ENCODE assay signal across 9 mouse cellular contexts in genomic region chr2:51542272-51542671, GRCm38 (mm10).
DNase-seq lines count a peak whose midpoint lies in the region; ATAC-seq and TF ChIP-seq lines count a peak whose summit lies in the region.
"Had no signal": no experiment of that assay in that cellular context is flagged by ENCODE, and none has a peak within 500 bp of the region (broad histone marks: within the 10 kb centered on the region; RNA-seq: fewer than 3 reads in every experiment).

No protein-coding gene starts in this region.

- no peak overlapping the region for H3K4me2 ChIP-seq in hindbrain, embryonic 14.5 days (replicated peaks)
- H3K4me2 ChIP-seq in stomach, postnatal 0 days (replicated peaks; ENCODE audit: low read depth): no peak overlapping the region
- H3K4me2 ChIP-seq: heart, embryonic 15.5 days had no signal

- no peak overlapping the region for H3K9ac ChIP-seq in hindbrain, embryonic 14.5 days
- no peak overlapping the region for H3K9ac ChIP-seq in stomach, postnatal 0 days (ENCODE audit: low read length)
- H3K9ac ChIP-seq: heart, embryonic 15.5 days had no signal

- H3K9me3 ChIP-seq in hindbrain, embryonic 10.5 days: no peaks in the 10 kb centered on the region
- H3K9me3 ChIP-seq in hindbrain, embryonic 14.5 days (ENCODE audit: control insufficient read depth, low read length): no peaks in the 10 kb centered on the region
- H3K9me3 ChIP-seq in stomach, postnatal 0 days (ENCODE audit: control insufficient read depth, low read length): no peaks in the 10 kb centered on the region
- H3K9me3 ChIP-seq: heart, embryonic 15.5 days had no signal

- TF ChIP-seq CTCF in stomach, postnatal 0 days (IDR thresholded peaks at IDR 0.05; ENCODE audit: low read depth): peak; percentile 53

- H3K4me1 ChIP-seq in hindbrain, embryonic 10.5 days (replicated peaks): no peaks in the 10 kb centered on the region
- H3K4me1 ChIP-seq in hindbrain, embryonic 14.5 days (replicated peaks; ENCODE audit: control insufficient read depth, insufficient read depth, low read length): no peaks in the 10 kb centered on the region
- H3K4me1 ChIP-seq in stomach, postnatal 0 days (replicated peaks; ENCODE audit: control insufficient read depth, insufficient read depth): no peaks in the 10 kb centered on the region
- H3K4me1 ChIP-seq: heart, embryonic 15.5 days had no signal

- no peaks in the 10 kb centered on the region for H3K27me3 ChIP-seq in hindbrain, embryonic 10.5 days (ENCODE audit: insufficient read depth, poor library complexity, severe bottlenecking)
- H3K27me3 ChIP-seq in hindbrain, embryonic 14.5 days (ENCODE audit: control insufficient read depth, insufficient read depth, low read length): no peaks in the 10 kb centered on the region
- no peaks in the 10 kb centered on the region for H3K27me3 ChIP-seq in stomach, postnatal 0 days (ENCODE audit: control insufficient read depth, insufficient read depth, low read length)
- H3K27me3 ChIP-seq: heart, embryonic 15.5 days had no signal

- WGBS in hindbrain, embryonic 10.5 days: 78% methylated on average over 4 of the region's 4 CpGs
- 86% methylated on average over 4 of the region's 4 CpGs for WGBS in hindbrain, embryonic 14.5 days
- WGBS in stomach, postnatal 0 days: 87% methylated on average over 4 of the region's 4 CpGs

- no peaks in the 10 kb centered on the region for H3K36me3 ChIP-seq in hindbrain, embryonic 10.5 days
- H3K36me3 ChIP-seq in hindbrain, embryonic 14.5 days (replicated peaks; ENCODE audit: control insufficient read depth, insufficient read depth): no peaks in the 10 kb centered on the region
- H3K36me3 ChIP-seq in stomach, postnatal 0 days (ENCODE audit: control insufficient read depth, insufficient read depth, low read length): no peaks in the 10 kb centered on the region
- H3K36me3 ChIP-seq: heart, embryonic 15.5 days had no signal

- no peak overlapping the region for H3K4me3 ChIP-seq in hindbrain, embryonic 10.5 days
- no peak overlapping the region for H3K4me3 ChIP-seq in hindbrain, embryonic 14.5 days (replicated peaks; ENCODE audit: low read length)
- no peak overlapping the region for H3K4me3 ChIP-seq in stomach, postnatal 0 days (ENCODE audit: low read depth, low read length)
- H3K4me3 ChIP-seq: heart, embryonic 15.5 days had no signal

- TF ChIP-seq EP300 in stomach, postnatal 0 days (optimal IDR thresholded peaks at IDR 0.05): no peak

- no peak for ATAC-seq in hindbrain, embryonic 14.5 days (ENCODE audit: low FRiP score)
- no peak for ATAC-seq in stomach, postnatal 0 days (ENCODE audit: low FRiP score, low TSS enrichment)

- peak; percentile 20 for DNase-seq in hindbrain, embryonic 10.5 days (ENCODE audit: low spot score)
- DNase-seq in hindbrain, embryonic 14.5 days (ENCODE audit: low spot score): no peak
- DNase-seq in testis, postnatal 10 days (ENCODE audit: low spot score): peak; percentile 48
- DNase-seq in testis, postnatal 14 days (ENCODE audit: low spot score): no peak
- peak; percentile 36 to 51 for DNase-seq in adrenal gland, postnatal 36 days
- DNase-seq in stomach, postnatal 0 days (ENCODE audit: low spot score): no peak
- no peak for DNase-seq in layer of hippocampus, postnatal 36 days
- DNase-seq in neural tube, embryonic 10.5 days (ENCODE audit: extremely low spot score, low spot score): no peak

- H3K27ac ChIP-seq in hindbrain, embryonic 10.5 days: no peak overlapping the region
- no peak overlapping the region for H3K27ac ChIP-seq in hindbrain, embryonic 14.5 days
- no peak overlapping the region for H3K27ac ChIP-seq in stomach, postnatal 0 days (replicated peaks)
- H3K27ac ChIP-seq: heart, embryonic 15.5 days had no signal

Comparison
In these comparisons a context has a peak if more than half of its experiments do, and no peak if none do; other contexts are left out.
1. DNase-seq: peak in hindbrain, embryonic 10.5 days (single experiment), testis, postnatal 10 days (single experiment) and adrenal gland, postnatal 36 days (2 of 2); none in hindbrain, embryonic 14.5 days (single experiment), testis, postnatal 14 days (single experiment), stomach, postnatal 0 days (single experiment), layer of hippocampus, postnatal 36 days (0 of 2) and neural tube, embryonic 10.5 days (single experiment).